Mouse (Mus musculus): ENCODE data around the gene Rasgef1a. TPM values are rescaled to one million over a fixed set of nuclear protein-coding genes. Genes with fewer than 3 reads are reported as not detected.
A peak's percentile ranks its signal among the peaks of the same experiment; 100 is the strongest.

Rasgef1a gene
- polyA plus RNA-seq, 1 experiment from 2014 or later, result 1.6 TPM

GRCm38 (mm10) chr6:118099311-118099802, 88.1 kb downstream of the Rasgef1a start:
- 50% methylated on average over 2 of the region's 2 CpGs for WGBS (ENCODE audit: missing documents)
- H3K27ac ChIP-seq, result no peak overlapping the region
- H3K4me3 ChIP-seq (ENCODE audit: inconsistent target), result no peak overlapping the region
- no peaks in the 10 kb centered on the region for H3K36me3 ChIP-seq (ENCODE audit: inconsistent target)
- no peaks in the 10 kb centered on the region for H3K79me2 ChIP-seq (ENCODE audit: inconsistent target)

GRCm38 (mm10) chr6:118111810-118112209, 100.6 kb downstream of the Rasgef1a start:
- Histone ChIP-seq H3K36me3 (ENCODE audit: inconsistent target) (peaks cover 63% of the 10 kb centered on the region), H3K79me2 (ENCODE audit: inconsistent target) (no peaks in the 10 kb centered on the region), H3K4me3 (ENCODE audit: inconsistent target) (no peak overlapping the region), H3K27ac (no peak overlapping the region)
- 71% methylated on average over 1 of the region's 1 CpGs for WGBS (ENCODE audit: missing documents)

- H3K36me3 ChIP-seq (ENCODE audit: inconsistent target), result peaks cover 57% of the 10 kb centered on the region
- H3K4me3 ChIP-seq (ENCODE audit: inconsistent target), result no peak overlapping the region
- WGBS (ENCODE audit: missing documents), result 100% methylated on average over 1 of the region's 1 CpGs
- H3K27ac ChIP-seq, result no peak overlapping the region
- peaks cover 15% of the 10 kb centered on the region for H3K79me2 ChIP-seq (ENCODE audit: inconsistent target)
These were observed 111.5 kb downstream of the Rasgef1a start for GRCm38 (mm10) chr6:118122767-118123166.

- Histone ChIP-seq H3K27ac (peak overlapping the region; percentile 91), H3K79me2 (ENCODE audit: inconsistent target) (peaks cover 48% of the 10 kb centered on the region), H3K4me3 (ENCODE audit: inconsistent target) (no peak overlapping the region), H3K36me3 (ENCODE audit: inconsistent target) (peaks cover 22% of the 10 kb centered on the region)
These were observed 115.3 kb downstream of the Rasgef1a start for GRCm38 (mm10) chr6:118126577-118126976.

- 4% methylated on average over 7 of the region's 7 CpGs for WGBS (ENCODE audit: missing documents)
- H3K36me3 ChIP-seq (ENCODE audit: inconsistent target), result peaks cover 15% of the 10 kb centered on the region
- peaks cover 54% of the 10 kb centered on the region for H3K79me2 ChIP-seq (ENCODE audit: inconsistent target)
- peak overlapping the region; percentile 91 for H3K27ac ChIP-seq
- H3K4me3 ChIP-seq (ENCODE audit: inconsistent target), result no peak overlapping the region; the same call in 1 of the 2 replicates
These were observed 116.0 kb downstream of the Rasgef1a start for GRCm38 (mm10) chr6:118127198-118127597.

- 2% methylated on average over 6 of the region's 6 CpGs for WGBS (ENCODE audit: missing documents)
- peaks cover 8% of the 10 kb centered on the region; the same call in 1 of the 2 replicates for H3K36me3 ChIP-seq (ENCODE audit: inconsistent target)
- H3K4me3 ChIP-seq (ENCODE audit: inconsistent target), result no peak overlapping the region
- H3K27ac ChIP-seq, result peak overlapping the region; percentile 91
- peaks cover 62% of the 10 kb centered on the region for H3K79me2 ChIP-seq (ENCODE audit: inconsistent target)
These were observed 116.7 kb downstream of the Rasgef1a start for GRCm38 (mm10) chr6:118127827-118128487.

- 50% methylated on average over 2 of the region's 2 CpGs for WGBS (ENCODE audit: missing documents)
- no peaks in the 10 kb centered on the region for H3K36me3 ChIP-seq (ENCODE audit: inconsistent target)
- H3K79me2 ChIP-seq (ENCODE audit: inconsistent target), result peaks cover 76% of the 10 kb centered on the region
- no peak overlapping the region for H3K27ac ChIP-seq
- no peak overlapping the region for H3K4me3 ChIP-seq (ENCODE audit: inconsistent target)
These were observed 118.8 kb downstream of the Rasgef1a start for GRCm38 (mm10) chr6:118130022-118130421.

- WGBS (ENCODE audit: missing documents), result 12% methylated on average over 1 of the region's 1 CpGs
- peak overlapping the region; percentile 17; the same call in 1 of the 2 replicates for H3K27ac ChIP-seq
- H3K79me2 ChIP-seq (ENCODE audit: inconsistent target), result peaks cover 88% of the 10 kb centered on the region
- no peak overlapping the region for H3K4me3 ChIP-seq (ENCODE audit: inconsistent target)
- H3K36me3 ChIP-seq (ENCODE audit: inconsistent target), result no peaks in the 10 kb centered on the region
These were observed 123.2 kb downstream of the Rasgef1a start for GRCm38 (mm10) chr6:118134461-118134860.

- Histone ChIP-seq H3K27ac (no peak overlapping the region), H3K79me2 (ENCODE audit: inconsistent target) (peaks cover 61% of the 10 kb centered on the region), H3K4me3 (ENCODE audit: inconsistent target) (no peak overlapping the region), H3K36me3 (ENCODE audit: inconsistent target) (no peaks in the 10 kb centered on the region)
- 0% methylated on average over 2 of the region's 2 CpGs for WGBS (ENCODE audit: missing documents)
These were observed 125.9 kb downstream of the Rasgef1a start for GRCm38 (mm10) chr6:118137148-118137547.

GRCm38 (mm10) chr6:118138731-118139709, 127.8 kb downstream of the Rasgef1a start, which contains the start of gene Csgalnact2:
TSS of gene Csgalnact2 (minus strand) at chr6:118139140.
- Histone ChIP-seq H3K27ac (peak within 1 kb of the TSS; percentile 36), H3K4me3 (ENCODE audit: inconsistent target) (peak within 1 kb of the TSS; percentile 77), H3K79me2 (ENCODE audit: inconsistent target) (peaks cover 42% of the 10 kb centered on the region), H3K36me3 (ENCODE audit: inconsistent target) (no peaks in the 10 kb centered on the region)
- WGBS (ENCODE audit: missing documents), result 5% methylated on average over 59 of the region's 66 CpGs

- Histone ChIP-seq H3K4me3 (ENCODE audit: inconsistent target) (no peak overlapping the region), H3K27ac (peak overlapping the region; percentile 51), H3K79me2 (ENCODE audit: inconsistent target) (peaks cover 27% of the 10 kb centered on the region), H3K36me3 (ENCODE audit: inconsistent target) (no peaks in the 10 kb centered on the region)
- 0% methylated on average over 6 of the region's 6 CpGs for WGBS (ENCODE audit: missing documents)
These were observed 129.7 kb downstream of the Rasgef1a start for GRCm38 (mm10) chr6:118140961-118141360.

Other genes with a start within 250 kb of the Rasgef1a start
- 18.6 to 20.6 TPM (median 19.0 TPM) in 3 replicates for gene Zfp637, start 170.3 kb upstream of the Rasgef1a start, polyA plus RNA-seq (2018)
- 0.40 to 0.84 TPM (median 0.42 TPM) in 3 replicates for gene Zfp239, start 149.3 kb upstream of the Rasgef1a start, polyA plus RNA-seq (2018)
- 406 to 706 TPM (median 525 TPM) in 3 replicates for gene Hnrnpf, start 111.1 kb upstream of the Rasgef1a start, polyA plus RNA-seq (2018)
- not detected in 3 replicates for gene Fxyd4, start 73.7 kb upstream of the Rasgef1a start, polyA plus RNA-seq (2018)
- 19.7 to 20.0 TPM (median 19.8 TPM) in 3 replicates for gene Csgalnact2, start 127.7 kb downstream of the Rasgef1a start, polyA plus RNA-seq (2018)
- gene Ret, start 186.3 kb downstream of the Rasgef1a start, polyA plus RNA-seq (2018), result not detected in 3 replicates